Mouse (Mus musculus) bone marrow, adult 2 months (tissue): ENCODE results near the gene Rtn4rl1. TPM values are rescaled to one million over a fixed set of nuclear protein-coding genes. Genes with fewer than 3 reads are reported as not detected.

Source experiments
- H3K27ac ChIP-seq: fragments of 200-500 bp; 2 replicates; pipeline ENCODE4 v1.5.1; 2012; ENCODE audit warnings: low read depth, mild to moderate bottlenecking, control low read depth, inconsistent platforms, low read length; ENCODE audit not compliant: control insufficient read depth, poor library complexity, insufficient read depth
- H3K4me1 ChIP-seq: fragments of 200-500 bp; 2 replicates; pipeline ENCODE4 v1.6.1; 2011; ENCODE audit warnings: low read length; ENCODE audit not compliant: control insufficient read depth, insufficient read depth
- H3K4me3 ChIP-seq: fragments of 200-500 bp; replicated peaks from 2 replicates; pipeline ENCODE3; 2011; ENCODE audit warnings: mild to moderate bottlenecking, low read depth, low read length, control low read depth; ENCODE audit not compliant: control insufficient read depth
- CTCF ChIP-seq: fragments of 200-500 bp; IDR thresholded peaks from 2 replicates; pipeline ENCODE4 v1.5.1; 2011; ENCODE audit warnings: low read length, control low read depth; ENCODE audit not compliant: control insufficient read depth, insufficient read depth
- POLR2A ChIP-seq: fragments of 200-500 bp; IDR thresholded peaks from 2 replicates; pipeline ENCODE4 v1.6.1; 2011; ENCODE audit warnings: low read depth, mild to moderate bottlenecking, control low read depth, low read length, borderline replicate concordance; ENCODE audit not compliant: control insufficient read depth
- WGBS: fragments of 180-500 bp; shearing (Covaris S2); methylation state at CpG from one replicate; pipeline ENCODE4 v1.1.7; 2018; 5-methylcytosine and 5-hydroxymethylcytosine counted together
- polyA plus RNA-seq: library from polyadenylated mRNA; stranded (reverse); fragments of >200 nt; gene quantifications from 2 replicates; pipeline ENCODE4 v1.2.4, GENCODE M21; 2011; ENCODE audit warnings: low replicate concordance; ENCODE audit not compliant: missing spikeins, insufficient read depth, insufficient read length

Gene Rtn4rl1
- polyA plus RNA-seq, 1 experiment, result 0.85 TPM

- no peak overlapping the region for H3K27ac ChIP-seq
- H3K4me3 ChIP-seq, result no peak overlapping the region
- H3K4me1 ChIP-seq, result no peaks in the 10 kb centered on the region; the same call in none of the 2 replicates
- 49% methylated on average over 13 of the region's 13 CpGs for WGBS
- TF ChIP-seq POLR2A (no peak), CTCF (peak; percentile 10; the same call in 1 of the 2 replicates)
Measured at GRCm38 (mm10) chr11:75240158-75240934, 46.8 kb downstream of the Rtn4rl1 start.

- WGBS, result 84% methylated on average over 9 of the region's 9 CpGs
- H3K4me1 ChIP-seq, result no peaks in the 10 kb centered on the region; the same call in none of the 2 replicates
- TF ChIP-seq POLR2A (no peak), CTCF (no peak)
- H3K4me3 ChIP-seq, result no peak overlapping the region
- H3K27ac ChIP-seq, result no peak overlapping the region
Measured at GRCm38 (mm10) chr11:75242710-75243255, 49.2 kb downstream of the Rtn4rl1 start.

- no peaks in the 10 kb centered on the region; the same call in none of the 2 replicates for H3K4me1 ChIP-seq
- 90% methylated on average over 11 of the region's 11 CpGs for WGBS
- TF ChIP-seq CTCF (no peak), POLR2A (no peak)
Measured at GRCm38 (mm10) chr11:75244368-75245275, 51.0 kb downstream of the Rtn4rl1 start.

GRCm38 (mm10) chr11:75245372-75246330, 52.1 kb downstream of the Rtn4rl1 start:
- H3K4me1 ChIP-seq, result no peaks in the 10 kb centered on the region; the same call in none of the 2 replicates
- 76% methylated on average over 16 of the region's 16 CpGs for WGBS

More at GRCm38 (mm10) chr11:75244368-75245275, 51.0 kb downstream of the Rtn4rl1 start:
- Histone ChIP-seq H3K4me3 (no peak overlapping the region), H3K27ac (no peak overlapping the region)

GRCm38 (mm10) chr11:75246589-75246988, 53.0 kb downstream of the Rtn4rl1 start:
- TF ChIP-seq CTCF (no peak), POLR2A (no peak)
- H3K4me1 ChIP-seq, result no peaks in the 10 kb centered on the region; the same call in none of the 2 replicates
- H3K4me3 ChIP-seq, result no peak overlapping the region
- no peak overlapping the region for H3K27ac ChIP-seq
- WGBS, result 84% methylated on average over 8 of the region's 8 CpGs

More at GRCm38 (mm10) chr11:75245372-75246330, 52.1 kb downstream of the Rtn4rl1 start:
- TF ChIP-seq POLR2A, result no peak
- TF ChIP-seq CTCF, result no peak
- H3K4me3 ChIP-seq, result no peak overlapping the region
- no peak overlapping the region for H3K27ac ChIP-seq

GRCm38 (mm10) chr11:75247137-75247730, 53.7 kb downstream of the Rtn4rl1 start:
- 87% methylated on average over 10 of the region's 10 CpGs for WGBS
- no peak for TF ChIP-seq POLR2A
- no peak for TF ChIP-seq CTCF
- H3K4me1 ChIP-seq, result no peaks in the 10 kb centered on the region; the same call in none of the 2 replicates
- no peak overlapping the region for H3K27ac ChIP-seq
- H3K4me3 ChIP-seq, result no peak overlapping the region

GRCm38 (mm10) chr11:75249588-75249987, 56.0 kb downstream of the Rtn4rl1 start:
- H3K4me3 ChIP-seq, result no peak overlapping the region
- WGBS, result 90% methylated on average over 9 of the region's 9 CpGs
- H3K4me1 ChIP-seq, result no peaks in the 10 kb centered on the region; the same call in none of the 2 replicates
- H3K27ac ChIP-seq, result no peak overlapping the region
- no peak for TF ChIP-seq CTCF
- no peak for TF ChIP-seq POLR2A
